Mouse (Mus musculus) MEL (cell line): ENCODE data around the gene Naa35. TPM values are rescaled to one million over a fixed set of nuclear protein-coding genes. Genes with fewer than 3 reads are reported as not detected.

Experiments used
- DNase-seq: peaks from one replicate; pipeline ENCODE4 v3.0.0; 2011; ENCODE audit warnings: low read depth, low spot score
- H3K27ac ChIP-seq: 2 replicates; pipeline ENCODE4 v1.5.1; 2012; ENCODE audit warnings: low read depth, mild to moderate bottlenecking, control low read depth, low read length, moderate library complexity; ENCODE audit not compliant: control insufficient read depth
- H3K27me3 ChIP-seq, 2 experiments: fragments of 150-350 bp in 1 of 2; sonication (generic) in 1 of 2; 2 replicates each; pipeline ENCODE4 v1.6.1; 2012; ENCODE audit warnings: low read length in 2 of 2, mild to moderate bottlenecking in 2 of 2, improper control_type of control experiment in 1 of 2, moderate library complexity in 1 of 2; ENCODE audit not compliant: insufficient read depth in 2 of 2, control insufficient read depth in 1 of 2
- H3K36me3 ChIP-seq, 2 experiments: 2 replicates each; pipeline ENCODE4 v1.6.1; 2012 to 2014; ENCODE audit warnings: low read length in 2 of 2, improper control_type of control experiment in 1 of 2, inconsistent platforms in 1 of 2, mild to moderate bottlenecking in 1 of 2; ENCODE audit not compliant: insufficient read depth in 2 of 2, control insufficient read depth in 1 of 2
- H3K4me1 ChIP-seq, 2 experiments: fragments of 150-350 bp in 1 of 2; sonication (generic) in 1 of 2; 2 replicates each; pipeline ENCODE4 v1.6.1; 2012; ENCODE audit warnings: low read length in 2 of 2, improper control_type of control experiment in 1 of 2, mild to moderate bottlenecking in 1 of 2; ENCODE audit not compliant: insufficient read depth in 2 of 2, control insufficient read depth in 1 of 2
- H3K4me3 ChIP-seq, 2 experiments: fragments of 150-350 bp in 1 of 2; sonication (generic) in 1 of 2; 2 replicates each; pipeline ENCODE4 v1.5.1; 2012; ENCODE audit warnings: low read depth in 2 of 2, low read length in 2 of 2, mild to moderate bottlenecking in 2 of 2, moderate library complexity in 2 of 2, control low read depth in 1 of 2, improper control_type of control experiment in 1 of 2; ENCODE audit not compliant: control insufficient read depth in 1 of 2, insufficient read depth in 1 of 2
- H3K79me2 ChIP-seq: 2 replicates; pipeline ENCODE4 v1.6.1; 2012; ENCODE audit warnings: mild to moderate bottlenecking, low read length, moderate library complexity; ENCODE audit not compliant: control insufficient read depth, poor library complexity, insufficient read depth
- H3K9ac ChIP-seq: 2 replicates; pipeline ENCODE4 v1.6.1; 2012; ENCODE audit warnings: low read depth, mild to moderate bottlenecking, control low read depth, low read length, moderate library complexity; ENCODE audit not compliant: control insufficient read depth, poor library complexity, severe bottlenecking
- H3K9me3 ChIP-seq: fragments of 150-350 bp; sonication (generic); replicated peaks from 2 replicates; pipeline ENCODE4 v1.6.1; 2012; ENCODE audit warnings: mild to moderate bottlenecking, low read length, improper control_type of control experiment, moderate library complexity; ENCODE audit not compliant: insufficient read depth
- CHD2 ChIP-seq: IDR thresholded peaks from 2 replicates; pipeline ENCODE4 v1.6.1; 2011; ENCODE audit warnings: low read length, improper control_type of control experiment
- CTCF ChIP-seq, 3 experiments: IDR thresholded peaks in 2 of 3; conservative IDR thresholded peaks in 1 of 3; 2 replicates each; pipeline ENCODE4 v1.5.1; 2011 to 2012; ENCODE audit warnings: low read length in 3 of 3, low read depth in 2 of 3, mild to moderate bottlenecking in 2 of 3, improper control_type of control experiment in 1 of 3, inconsistent platforms in 1 of 3, mixed read lengths in 1 of 3, moderate library complexity in 1 of 3; ENCODE audit not compliant: control insufficient read depth in 1 of 3, insufficient read depth in 1 of 3, poor library complexity in 1 of 3, severe bottlenecking in 1 of 3
- ELF1 ChIP-seq: IDR thresholded peaks from 2 replicates; pipeline ENCODE4 v1.6.1; 2014; ENCODE audit warnings: low read depth, mild to moderate bottlenecking, inconsistent platforms, low read length, improper control_type of control experiment, moderate library complexity
- EP300 ChIP-seq, 2 experiments: IDR thresholded peaks; 2 replicates each; pipeline ENCODE4 v1.6.1; 2011; ENCODE audit warnings: improper control_type of control experiment in 2 of 2, low read length in 2 of 2, low read depth in 1 of 2, mild to moderate bottlenecking in 1 of 2
- ETS1 ChIP-seq: IDR thresholded peaks from 2 replicates; pipeline ENCODE4 v1.6.1; 2012; ENCODE audit warnings: low read depth, mild to moderate bottlenecking, inconsistent platforms, low read length, improper control_type of control experiment, moderate library complexity
- GABPA ChIP-seq: IDR thresholded peaks from 2 replicates; pipeline ENCODE4 v1.6.1; 2012; ENCODE audit warnings: low read depth, mild to moderate bottlenecking, inconsistent platforms, low read length, improper control_type of control experiment, moderate library complexity
- HCFC1 ChIP-seq: IDR thresholded peaks from 2 replicates; pipeline ENCODE4 v1.6.1; 2012; ENCODE audit warnings: low read depth, mild to moderate bottlenecking, inconsistent platforms, low read length, improper control_type of control experiment, moderate library complexity
- JUND ChIP-seq: IDR thresholded peaks from 2 replicates; pipeline ENCODE4 v1.6.1; 2011; ENCODE audit warnings: low read depth, mild to moderate bottlenecking, improper control_type of control experiment, low read length
- KAT2A ChIP-seq: conservative IDR thresholded peaks from 2 replicates; pipeline ENCODE4 v1.6.1; 2012; ENCODE audit warnings: low read depth, low read length, improper control_type of control experiment, inconsistent platforms
- MAX ChIP-seq: IDR thresholded peaks from 2 replicates; pipeline ENCODE4 v1.6.1; 2011; ENCODE audit warnings: low read length, improper control_type of control experiment
- MAZ ChIP-seq: IDR thresholded peaks from 2 replicates; pipeline ENCODE4 v1.6.1; 2012; ENCODE audit warnings: low read depth, mild to moderate bottlenecking, inconsistent platforms, low read length, improper control_type of control experiment
- MEF2A ChIP-seq: IDR thresholded peaks from 2 replicates; pipeline ENCODE4 v1.6.1; 2014; ENCODE audit warnings: low read depth, mild to moderate bottlenecking, inconsistent platforms, low read length, improper control_type of control experiment; ENCODE audit not compliant: poor library complexity, insufficient replicate concordance, severe bottlenecking; ENCODE audit errors: extremely low read depth
- MXI1 ChIP-seq: IDR thresholded peaks from 2 replicates; pipeline ENCODE4 v1.6.1; 2011; ENCODE audit warnings: mild to moderate bottlenecking, low read depth, low read length, improper control_type of control experiment
- MYC ChIP-seq: IDR thresholded peaks from 2 replicates; pipeline ENCODE4 v1.6.1; 2011; ENCODE audit warnings: low read depth, mild to moderate bottlenecking, low read length, improper control_type of control experiment, moderate library complexity
- RCOR1 ChIP-seq: IDR thresholded peaks from 2 replicates; pipeline ENCODE4 v1.6.1; 2012; ENCODE audit warnings: low read depth, mild to moderate bottlenecking, inconsistent platforms, low read length, improper control_type of control experiment
- SIN3A ChIP-seq: IDR thresholded peaks from 2 replicates; pipeline ENCODE4 v1.6.1; 2012; ENCODE audit warnings: low read length, improper control_type of control experiment, inconsistent platforms
- TAL1 ChIP-seq: IDR thresholded peaks from 2 replicates; pipeline ENCODE4 v1.6.1; 2012; ENCODE audit warnings: mild to moderate bottlenecking, inconsistent platforms, low read length, moderate library complexity, mixed read lengths
- UBTF ChIP-seq: IDR thresholded peaks from 2 replicates; pipeline ENCODE4 v1.6.1; 2012; ENCODE audit warnings: low read depth, mild to moderate bottlenecking, inconsistent platforms, low read length, improper control_type of control experiment, moderate library complexity, borderline replicate concordance; ENCODE audit not compliant: insufficient read depth
- ZKSCAN1 ChIP-seq: IDR thresholded peaks from 2 replicates; pipeline ENCODE4 v1.6.1; 2012; ENCODE audit warnings: low read depth, mild to moderate bottlenecking, inconsistent platforms, low read length, improper control_type of control experiment, moderate library complexity
- ZNF384 ChIP-seq: IDR thresholded peaks from 2 replicates; pipeline ENCODE4 v1.6.1; 2012; ENCODE audit warnings: low read depth, mild to moderate bottlenecking, inconsistent platforms, low read length, improper control_type of control experiment
- polyA plus RNA-seq, 2 experiments: library from polyadenylated mRNA; stranded (reverse) in 1 of 2; unstranded in 1 of 2; fragments of >175 nt in 1 of 2; fragments of >200 nt in 1 of 2; gene quantifications; 2 replicates each; pipeline versions ENCODE4 v1.2.1 to v1.2.4; 2012; ENCODE audit warnings: low replicate concordance in 2 of 2, low read depth in 1 of 2; ENCODE audit not compliant: insufficient read length in 2 of 2, insufficient read depth in 1 of 2, missing spikeins in 1 of 2
- total RNA-seq: library from RNA; depleted of rRNA; stranded (reverse); fragments of 300-350 nt; gene quantifications from 2 replicates; pipeline ENCODE4 v1.2.3, GENCODE M21; 2012

The Naa35 gene
- total and polyA plus RNA-seq, 3 experiments, result 19.5 to 44.4 TPM; not detected in 1

GRCm38 (mm10) chr13:59676316-59677229 lies 91.5 kb downstream of the Naa35 start:
- H3K27ac ChIP-seq, result peak overlapping the region; percentile 54
- no peak for TF ChIP-seq UBTF
- 0 out of 2 replicates have a peak, but pooled peaks have one; percentile 23 for TF ChIP-seq MXI1
- peak; percentile 34; the same call in 1 of the 2 replicates for TF ChIP-seq MEF2A
- TF ChIP-seq MAX, result peak; percentile 36; the same call in 1 of the 2 replicates
- TF ChIP-seq RCOR1, result peak; percentile 18; the same call in 1 of the 2 replicates
- peak; percentile 44 for TF ChIP-seq ETS1
- peak; percentile 16 to 26; a peak in 2 of 4 replicates for TF ChIP-seq EP300 (IDR thresholded peaks at IDR 0.05; ENCODE audit: low read depth in 1 of 2, low read length in 2 of 2)
- TF ChIP-seq HCFC1, result peak; percentile 47; the same call in 1 of the 2 replicates
- peak; percentile 96 for TF ChIP-seq ZNF384
- TF ChIP-seq SIN3A, result peak; percentile 67
- TF ChIP-seq KAT2A, result no peak
- no peak for TF ChIP-seq MAZ
- TF ChIP-seq CTCF (IDR thresholded peaks at IDR 0.05 in 2 of 3, conservative IDR thresholded peaks at IDR 0.05 in 1 of 3; ENCODE audit: control insufficient read depth in 1 of 3, insufficient read depth in 1 of 3, low read depth in 2 of 3, low read length in 3 of 3, poor library complexity in 1 of 3, severe bottlenecking in 1 of 3), result no peak
- no peak for TF ChIP-seq TAL1
- no peak for TF ChIP-seq GABPA
- 0 out of 2 replicates have a peak, but pooled peaks have one; percentile 25 for TF ChIP-seq ZKSCAN1
- 0 out of 2 replicates have a peak, but pooled peaks have one; percentile 18 for TF ChIP-seq MYC
- no peak for TF ChIP-seq JUND
- 0 out of 2 replicates have a peak, but pooled peaks have one; percentile 40 for TF ChIP-seq ELF1
- no peak for TF ChIP-seq CHD2
- TF ChIP-seq, all 39 proteins: peak for 12
- Histone ChIP-seq H3K9me3 (no peaks in the 10 kb centered on the region), H3K4me1 (peaks cover 12 to 35% of the 10 kb centered on the region in 2 experiments), H3K79me2 (peaks cover 20% of the 10 kb centered on the region), H3K4me3 (no peak overlapping the region; a peak in 1 of 4 replicates), H3K27me3 (no peaks in the 10 kb centered on the region), H3K36me3 (peaks cover 0 to 22% of the 10 kb centered on the region in 2 experiments; a peak in 2 of 4 replicates), H3K9ac (no peak overlapping the region)
- peak; percentile 82 for DNase-seq
